Mouse (Mus musculus): ENCODE data around the gene 1110017D15Rik.

DNA sequence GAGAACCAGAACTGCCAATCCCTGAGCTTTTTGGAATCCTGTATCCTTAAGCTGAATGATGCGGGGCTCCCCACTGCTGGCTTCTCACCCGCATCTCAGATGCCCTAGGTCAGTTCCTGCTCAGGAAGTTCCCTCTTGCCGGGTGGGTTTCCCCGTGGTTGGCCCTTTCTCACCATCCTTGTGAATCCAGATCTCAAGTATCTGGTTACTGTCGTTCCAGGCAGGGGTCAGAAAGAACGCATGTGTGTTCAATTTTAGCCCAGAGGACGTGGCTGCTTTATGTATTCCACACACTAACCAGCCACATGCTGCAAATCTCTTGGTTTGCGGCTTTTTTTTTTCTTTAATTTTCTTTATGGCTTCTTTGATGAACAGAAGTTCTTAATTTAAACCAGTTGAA lies 3.4 kb downstream of the 1110017D15Rik start:
- TF ChIP-seq CTCF (IDR thresholded peaks at IDR 0.05; ENCODE audit: borderline replicate concordance, control insufficient read depth, extremely low read depth, insufficient read depth, low read length, poor library complexity) (no peak), POLR2A (IDR thresholded peaks at IDR 0.05; ENCODE audit: control insufficient read depth, extremely low read depth, insufficient read depth, low read length, poor library complexity) (no peak)

Measured in thymus, adult 2 months (tissue).